Mouse (Mus musculus): Measurements from ENCODE around the gene Pdcd1lg2. TPM values are rescaled to one million over a fixed set of nuclear protein-coding genes. Genes with fewer than 3 reads are reported as not detected.

Pdcd1lg2 gene
- polyA plus RNA-seq, 1 experiment from 2014 or later, result not detected

- Histone ChIP-seq H3K4me2 (replicated peaks) (no peak overlapping the region), H3K27ac (replicated peaks) (no peak overlapping the region), H3K27me3 (no peaks in the 10 kb centered on the region), H3K4me1 (no peaks in the 10 kb centered on the region), H3K9me3 (no peaks in the 10 kb centered on the region), H3K36me3 (no peaks in the 10 kb centered on the region), H3K9ac (replicated peaks) (no peak overlapping the region), H3K4me3 (no peak overlapping the region)
- ATAC-seq (ENCODE audit: low FRiP score, low read depth), result no peak
- 82% methylated on average over 16 of the region's 16 CpGs for WGBS
These were observed 11.4 kb downstream of the Pdcd1lg2 start for GRCm38 (mm10) chr19:29422013-29422645.

GRCm38 (mm10) chr19:29422796-29423195 is 12.1 kb downstream of the Pdcd1lg2 start:
- 85% methylated on average over 7 of the region's 7 CpGs for WGBS
- Histone ChIP-seq H3K27me3 (no peaks in the 10 kb centered on the region), H3K9me3 (no peaks in the 10 kb centered on the region), H3K36me3 (no peaks in the 10 kb centered on the region), H3K4me2 (replicated peaks) (no peak overlapping the region), H3K27ac (replicated peaks) (no peak overlapping the region), H3K4me1 (no peaks in the 10 kb centered on the region), H3K4me3 (no peak overlapping the region), H3K9ac (replicated peaks) (no peak overlapping the region)
- ATAC-seq (ENCODE audit: low FRiP score, low read depth), result no peak

- H3K4me1 ChIP-seq, result no peaks in the 10 kb centered on the region
- no peaks in the 10 kb centered on the region for H3K36me3 ChIP-seq
- no peaks in the 10 kb centered on the region for H3K27me3 ChIP-seq
- H3K4me3 ChIP-seq, result no peak overlapping the region
- H3K4me2 ChIP-seq (replicated peaks), result no peak overlapping the region
- H3K9ac ChIP-seq (replicated peaks), result no peak overlapping the region
- H3K9me3 ChIP-seq, result no peaks in the 10 kb centered on the region
- ATAC-seq (ENCODE audit: low FRiP score, low read depth), result no peak
- WGBS, result 85% methylated on average over 3 of the region's 3 CpGs
- H3K27ac ChIP-seq (replicated peaks), result no peak overlapping the region
These were observed 19.8 kb downstream of the Pdcd1lg2 start for GRCm38 (mm10) chr19:29430516-29430915.

GRCm38 (mm10) chr19:29430953-29431352 is 20.2 kb downstream of the Pdcd1lg2 start:
- Histone ChIP-seq H3K4me2 (replicated peaks) (no peak overlapping the region), H3K9me3 (no peaks in the 10 kb centered on the region), H3K27me3 (no peaks in the 10 kb centered on the region), H3K4me1 (no peaks in the 10 kb centered on the region), H3K36me3 (no peaks in the 10 kb centered on the region), H3K27ac (replicated peaks) (no peak overlapping the region), H3K9ac (replicated peaks) (no peak overlapping the region), H3K4me3 (no peak overlapping the region)
- no peak for ATAC-seq (ENCODE audit: low FRiP score, low read depth)
- 80% methylated on average over 3 of the region's 3 CpGs for WGBS

- H3K27me3 ChIP-seq, result no peaks in the 10 kb centered on the region
- H3K4me1 ChIP-seq, result peaks cover 2% of the 10 kb centered on the region; the same call in 1 of the 2 replicates
- WGBS, result 85% methylated on average over 18 of the region's 18 CpGs
- no peak overlapping the region for H3K9ac ChIP-seq (replicated peaks)
- H3K36me3 ChIP-seq, result no peaks in the 10 kb centered on the region
- H3K4me3 ChIP-seq, result no peak overlapping the region
- H3K27ac ChIP-seq (replicated peaks), result no peak overlapping the region
- H3K9me3 ChIP-seq, result no peaks in the 10 kb centered on the region
- ATAC-seq (ENCODE audit: low FRiP score, low read depth), result no peak
- no peak overlapping the region for H3K4me2 ChIP-seq (replicated peaks)
These were observed 26.2 kb downstream of the Pdcd1lg2 start for GRCm38 (mm10) chr19:29436793-29437479.

- ATAC-seq (ENCODE audit: low FRiP score, low read depth), result no peak
- no peak overlapping the region for H3K27ac ChIP-seq (replicated peaks)
- no peak overlapping the region for H3K4me3 ChIP-seq
- H3K4me1 ChIP-seq, result peaks cover 2% of the 10 kb centered on the region; the same call in 1 of the 2 replicates
- H3K9ac ChIP-seq (replicated peaks), result no peak overlapping the region
- no peaks in the 10 kb centered on the region for H3K9me3 ChIP-seq
- H3K36me3 ChIP-seq, result no peaks in the 10 kb centered on the region
- H3K27me3 ChIP-seq, result no peaks in the 10 kb centered on the region
- H3K4me2 ChIP-seq (replicated peaks), result no peak overlapping the region
- 93% methylated on average over 1 of the region's 1 CpGs for WGBS
These were observed 27.1 kb downstream of the Pdcd1lg2 start for GRCm38 (mm10) chr19:29437849-29438248.

- Histone ChIP-seq H3K4me1 (peaks cover 2% of the 10 kb centered on the region; the same call in 1 of the 2 replicates), H3K27me3 (no peaks in the 10 kb centered on the region), H3K4me2 (replicated peaks) (no peak overlapping the region), H3K4me3 (no peak overlapping the region), H3K36me3 (no peaks in the 10 kb centered on the region), H3K9me3 (no peaks in the 10 kb centered on the region), H3K27ac (replicated peaks) (no peak overlapping the region), H3K9ac (replicated peaks) (no peak overlapping the region)
- no peak for ATAC-seq (ENCODE audit: low FRiP score, low read depth)
- whole genome bisulfite sequencing, result 86% methylated on average over 3 of the region's 3 CpGs
These were observed 28.5 kb downstream of the Pdcd1lg2 start for GRCm38 (mm10) chr19:29439242-29439641.

GRCm38 (mm10) chr19:29442492-29442891 is 31.8 kb downstream of the Pdcd1lg2 start:
- no peak overlapping the region for H3K27ac ChIP-seq (replicated peaks)
- no peak overlapping the region for H3K4me3 ChIP-seq
- no peak for ATAC-seq (ENCODE audit: low FRiP score, low read depth)
- H3K36me3 ChIP-seq, result no peaks in the 10 kb centered on the region
- no peak overlapping the region for H3K9ac ChIP-seq (replicated peaks)
- no peak overlapping the region for H3K4me2 ChIP-seq (replicated peaks)
- H3K27me3 ChIP-seq, result no peaks in the 10 kb centered on the region
- peaks cover 2% of the 10 kb centered on the region; the same call in 1 of the 2 replicates for H3K4me1 ChIP-seq
- no peaks in the 10 kb centered on the region for H3K9me3 ChIP-seq
- WGBS, result 87% methylated on average over 2 of the region's 2 CpGs

GRCm38 (mm10) chr19:29444364-29444763 is 33.6 kb downstream of the Pdcd1lg2 start:
- Histone ChIP-seq H3K9ac (replicated peaks) (no peak overlapping the region), H3K27me3 (no peaks in the 10 kb centered on the region), H3K36me3 (no peaks in the 10 kb centered on the region), H3K4me3 (no peak overlapping the region), H3K4me1 (peaks cover 2% of the 10 kb centered on the region; the same call in 1 of the 2 replicates), H3K4me2 (replicated peaks) (no peak overlapping the region), H3K9me3 (no peaks in the 10 kb centered on the region), H3K27ac (replicated peaks) (no peak overlapping the region)
- WGBS, result 89% methylated on average over 3 of the region's 3 CpGs
- ATAC-seq (ENCODE audit: low FRiP score, low read depth), result no peak

- H3K27ac ChIP-seq (replicated peaks), result no peak overlapping the region
- no peak for ATAC-seq (ENCODE audit: low FRiP score, low read depth)
- WGBS, result 87% methylated on average over 1 of the region's 1 CpGs
These were observed 37.7 kb downstream of the Pdcd1lg2 start for GRCm38 (mm10) chr19:29448373-29448772.

GRCm38 (mm10) chr19:29450376-29450775 is 39.7 kb downstream of the Pdcd1lg2 start:
- H3K4me1 ChIP-seq, result no peaks in the 10 kb centered on the region
- no peak overlapping the region for H3K9ac ChIP-seq (replicated peaks)
- no peaks in the 10 kb centered on the region for H3K36me3 ChIP-seq
- H3K9me3 ChIP-seq, result no peaks in the 10 kb centered on the region
- H3K4me3 ChIP-seq, result no peak overlapping the region
- WGBS, result 89% methylated on average over 8 of the region's 8 CpGs
- no peak for ATAC-seq (ENCODE audit: low FRiP score, low read depth)
- no peaks in the 10 kb centered on the region for H3K27me3 ChIP-seq
- H3K27ac ChIP-seq (replicated peaks), result no peak overlapping the region
- no peak overlapping the region for H3K4me2 ChIP-seq (replicated peaks)

More at GRCm38 (mm10) chr19:29448373-29448772, 37.7 kb downstream of the Pdcd1lg2 start:
- no peak overlapping the region for H3K4me3 ChIP-seq
- no peaks in the 10 kb centered on the region for H3K9me3 ChIP-seq
- H3K4me2 ChIP-seq (replicated peaks), result no peak overlapping the region
- H3K36me3 ChIP-seq, result no peaks in the 10 kb centered on the region
- H3K27me3 ChIP-seq, result no peaks in the 10 kb centered on the region
- H3K4me1 ChIP-seq, result no peaks in the 10 kb centered on the region
- no peak overlapping the region for H3K9ac ChIP-seq (replicated peaks)

GRCm38 (mm10) chr19:29454141-29454601 is 43.5 kb downstream of the Pdcd1lg2 start:
- no peak for ATAC-seq (ENCODE audit: low FRiP score, low read depth)
- no peak overlapping the region for H3K27ac ChIP-seq (replicated peaks)
- WGBS, result 88% methylated on average over 10 of the region's 10 CpGs
- no peak overlapping the region for H3K9ac ChIP-seq (replicated peaks)
- no peak overlapping the region for H3K4me2 ChIP-seq (replicated peaks)
- no peaks in the 10 kb centered on the region for H3K4me1 ChIP-seq
- H3K9me3 ChIP-seq, result no peaks in the 10 kb centered on the region
- H3K36me3 ChIP-seq, result no peaks in the 10 kb centered on the region
- no peak overlapping the region for H3K4me3 ChIP-seq
- no peaks in the 10 kb centered on the region for H3K27me3 ChIP-seq

All from midbrain, embryonic 12.5 days (tissue).